Mouse (Mus musculus) megakaryocyte, adult 5-6 weeks (primary cell): ENCODE measurements at regions not wholly inside any gene's neighbourhood (a gene's known extent, or its start where the extent isn't known, plus 50 kb on each side); places are given as distances from the start of the nearest gene placed in this dataset.
A peak's percentile ranks its signal among the peaks of the same experiment; 100 is the strongest.
"Not testable (repeated sequence)": the region's sequence is repeated elsewhere in the genome, so short reads cannot be mapped to it uniquely, and the experiment has no call there.

Source experiments
- ATAC-seq: 2 replicates; pipeline ENCODE4 v1.8.0; 2016; ENCODE audit warnings: mild to moderate bottlenecking, inconsistent platforms; ENCODE audit not compliant: poor library complexity, severe bottlenecking

DNA sequence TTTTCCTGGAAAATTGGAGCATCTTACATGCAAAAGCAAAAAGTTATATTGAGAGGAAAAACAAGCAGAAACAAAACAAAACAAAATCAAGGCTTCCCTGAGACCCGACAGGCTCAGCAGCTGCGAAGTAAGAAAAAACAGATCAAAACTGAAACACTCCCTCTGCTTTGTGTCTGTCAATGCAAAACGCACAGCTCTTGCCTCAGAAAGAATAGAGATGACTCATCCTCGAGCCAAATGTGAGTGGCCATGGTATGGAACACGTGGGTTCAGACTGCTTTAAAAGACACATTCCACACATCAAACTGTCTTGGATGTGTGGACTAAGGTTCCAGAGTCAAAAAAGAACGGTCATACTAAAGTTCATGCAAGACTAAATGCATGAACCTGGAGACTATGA lies 163.3 kb upstream of the Fer start:
- ATAC-seq = no peak

DNA sequence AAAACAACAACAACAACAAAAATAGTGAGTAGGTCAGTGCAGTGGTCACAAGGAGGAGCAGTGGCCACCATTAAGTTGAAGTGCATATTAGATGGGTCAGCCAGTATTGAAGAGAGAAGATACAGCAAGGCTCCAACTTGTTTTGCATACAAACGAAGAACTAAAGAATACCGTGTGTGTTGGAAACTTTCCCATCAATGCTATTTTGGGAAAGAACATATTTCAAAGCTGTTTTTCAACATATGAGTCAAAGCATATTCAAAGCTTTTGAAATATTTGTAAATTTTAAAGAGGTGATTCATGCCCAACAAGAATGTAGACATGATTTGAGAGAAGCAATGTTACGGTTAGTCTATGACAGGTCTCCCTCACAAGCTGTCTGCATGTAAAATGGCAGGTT lies 157.9 kb upstream of the Fer start:
- no peak for ATAC-seq

DNA sequence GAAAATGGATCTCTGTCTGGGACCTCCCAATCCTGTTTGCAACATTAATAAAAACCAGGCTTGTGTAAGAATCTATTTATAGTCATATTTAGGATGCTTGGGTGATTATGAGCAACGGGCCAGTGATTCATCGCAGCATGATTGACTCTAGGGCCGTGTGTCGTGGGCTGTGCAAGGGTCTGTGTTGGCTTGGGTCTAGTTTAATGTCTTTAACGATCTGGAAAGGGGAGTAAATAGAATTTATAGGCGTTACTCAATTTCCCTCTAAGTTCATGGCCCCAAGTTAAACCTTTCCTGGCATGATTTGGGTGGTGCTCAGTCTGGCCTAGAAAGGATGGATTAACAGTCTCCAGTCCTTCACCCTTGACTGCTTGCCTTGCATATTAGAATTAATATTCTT lies 149.9 kb upstream of the Fer start:
- ATAC-seq = no peak

DNA sequence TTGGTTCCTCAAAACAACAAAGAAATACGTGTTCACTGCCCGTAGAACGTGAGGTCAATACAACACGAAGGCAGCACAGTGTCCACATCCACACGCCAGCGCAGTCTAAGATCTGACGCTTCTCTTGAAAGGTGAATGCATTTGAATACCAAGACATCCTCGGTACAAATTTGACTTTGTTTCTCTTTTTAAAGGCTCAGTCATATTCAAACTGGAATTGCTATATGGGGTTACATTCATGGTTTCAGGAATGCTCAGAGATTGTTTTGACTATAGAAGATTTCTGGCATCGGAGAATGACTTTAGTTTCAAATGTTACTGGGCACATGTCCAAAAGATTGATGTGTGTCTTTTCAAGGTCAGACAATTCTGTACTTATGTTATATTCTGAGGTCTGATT lies 147.2 kb upstream of the Fer start:
- no peak for ATAC-seq

DNA sequence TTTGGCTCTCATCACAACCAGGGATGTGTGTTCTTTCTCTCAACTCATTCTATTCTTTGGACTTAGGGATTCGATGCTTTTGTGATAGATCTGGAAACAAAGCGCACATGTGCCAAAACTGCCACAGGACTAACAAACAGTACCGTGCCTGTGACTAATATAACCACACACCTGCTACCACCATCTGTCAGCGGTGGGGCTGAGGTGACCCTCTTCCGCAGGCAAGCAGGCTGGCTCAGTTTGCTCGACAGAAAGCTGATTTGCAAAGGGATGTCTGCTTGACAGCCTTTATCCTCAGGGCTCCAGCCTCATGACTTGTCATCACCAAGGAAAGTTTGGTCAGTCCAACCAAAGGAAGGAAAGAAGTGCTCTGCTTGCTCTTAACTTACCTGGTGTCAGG lies 146.7 kb upstream of the Fer start:
- no peak for ATAC-seq

DNA sequence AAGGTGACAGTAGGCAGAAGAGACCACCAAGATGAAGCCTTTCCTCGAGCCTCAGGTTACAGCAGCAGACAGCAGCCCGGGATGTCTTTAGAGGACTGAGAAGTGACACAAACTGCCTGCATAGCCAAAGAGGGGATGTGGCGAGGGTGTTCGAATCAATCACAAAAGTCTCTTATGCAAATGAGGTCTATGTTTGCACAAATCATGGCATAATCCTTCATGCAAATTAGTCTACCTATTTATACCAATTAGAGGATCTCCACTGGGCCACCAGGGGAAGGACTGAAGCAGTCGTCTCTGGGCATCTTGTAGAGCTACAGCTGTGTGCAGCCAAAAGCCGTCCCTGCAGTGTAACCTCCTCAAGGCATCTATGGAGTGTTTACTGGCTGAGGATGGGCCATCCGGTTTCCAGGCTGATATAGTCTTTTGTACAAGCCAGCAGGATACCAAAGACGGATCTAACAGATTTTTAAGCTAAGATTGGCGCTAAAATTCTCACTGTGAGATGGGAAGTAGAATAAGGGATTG lies 145.7 kb upstream of the Fer start:
- ATAC-seq = no peak

DNA sequence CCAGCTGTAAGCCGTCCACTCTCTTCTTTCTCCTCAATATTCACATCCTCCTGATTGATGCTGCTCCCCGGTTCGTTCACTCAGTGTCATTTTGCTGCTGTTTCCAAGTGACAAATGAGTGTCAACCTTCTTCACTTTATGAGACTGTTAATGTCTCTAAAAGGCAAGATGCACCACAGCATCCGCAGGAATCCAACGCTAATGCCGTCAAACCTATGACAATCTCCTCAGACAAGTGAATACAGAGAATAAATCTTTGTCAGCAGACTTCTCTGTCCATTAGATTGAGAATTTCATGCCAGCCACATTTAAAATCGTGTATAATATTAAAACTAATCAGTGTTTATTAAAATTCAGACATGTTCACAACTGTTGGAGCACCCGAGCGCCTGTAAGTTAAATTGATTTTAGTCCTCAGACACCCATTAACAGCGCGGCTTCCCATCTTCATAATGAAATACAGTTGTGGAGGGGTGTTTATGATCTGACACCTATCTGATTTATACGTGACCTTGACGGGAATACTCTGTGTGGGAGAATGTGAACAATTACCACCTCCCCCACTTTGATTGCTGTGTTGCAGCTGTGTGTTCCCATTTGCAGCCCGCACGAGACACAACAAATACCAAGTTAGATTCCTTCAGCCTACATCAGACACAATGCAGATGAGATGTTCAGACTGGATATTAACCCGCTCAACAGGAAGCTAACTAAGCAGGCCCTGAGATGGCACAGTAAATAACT lies 143.7 kb upstream of the Fer start:
- ATAC-seq = no peak

DNA sequence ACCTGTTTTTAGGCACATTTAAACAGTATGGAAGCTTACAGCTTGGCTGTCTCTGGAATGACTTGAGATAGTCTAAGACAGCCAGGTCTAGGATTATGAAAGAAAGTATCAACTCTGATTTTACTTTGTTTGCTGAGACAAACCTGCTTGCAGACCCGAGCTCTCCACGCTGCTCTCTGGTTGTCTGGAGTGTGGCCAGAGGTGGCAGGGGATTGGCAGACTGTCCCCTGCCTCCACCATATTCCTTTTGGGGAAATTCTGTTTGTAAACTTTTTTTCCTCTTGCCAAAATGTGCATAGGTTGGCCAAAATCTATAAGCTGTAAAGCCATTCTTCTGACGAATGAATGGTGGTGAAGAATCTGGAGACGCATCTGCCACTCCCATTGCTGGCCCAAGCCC lies 143.1 kb upstream of the Fer start:
- no peak for ATAC-seq

DNA sequence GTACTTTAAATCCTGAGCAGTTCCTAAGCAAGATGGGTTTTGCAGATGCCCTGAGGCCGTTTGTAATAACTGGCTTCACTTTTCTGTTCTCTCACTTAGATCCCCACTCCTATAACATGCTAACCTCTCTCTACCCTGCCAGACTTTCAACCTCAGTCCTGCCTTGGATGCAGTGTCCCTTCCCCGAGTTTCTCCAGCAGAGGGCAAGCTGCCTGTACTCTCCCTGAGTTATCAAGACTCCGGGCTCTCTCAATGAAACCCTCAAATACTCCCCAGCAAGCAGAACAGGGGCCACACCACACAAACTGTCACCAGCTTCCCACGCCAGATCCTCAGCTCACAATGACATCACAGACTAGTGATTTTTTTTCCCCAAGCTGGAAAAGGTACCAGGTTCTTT lies 142.0 kb upstream of the Fer start:
- no peak for ATAC-seq

DNA sequence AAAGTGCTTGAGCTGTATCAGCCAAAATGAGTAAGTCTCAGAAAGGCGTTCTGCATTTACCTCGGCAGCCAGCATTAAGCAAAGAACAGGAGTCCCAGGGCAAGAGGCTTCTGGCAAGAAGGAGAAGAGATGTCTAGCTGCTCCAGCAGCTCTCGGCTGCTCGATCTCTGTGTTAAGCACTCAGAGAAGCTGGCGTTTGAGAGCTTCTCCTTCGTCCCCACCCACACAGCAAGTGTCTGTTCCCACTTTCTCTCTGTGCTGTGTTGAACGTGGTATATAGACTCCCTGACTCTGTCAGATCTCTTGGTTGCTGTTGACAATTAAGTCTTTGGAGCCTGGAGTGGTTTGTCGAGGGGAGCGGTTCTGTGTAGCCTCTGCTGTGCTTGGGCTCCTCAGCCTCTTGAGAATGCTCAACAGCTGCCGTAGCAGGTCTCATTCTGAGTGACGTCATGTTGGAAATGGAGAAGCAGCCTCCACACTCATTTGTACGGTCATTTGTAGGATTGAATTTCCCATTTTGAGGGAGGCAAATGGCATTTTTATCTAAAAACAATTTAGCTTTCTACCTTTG lies 140.3 kb upstream of the Fer start:
- no peak for ATAC-seq

DNA sequence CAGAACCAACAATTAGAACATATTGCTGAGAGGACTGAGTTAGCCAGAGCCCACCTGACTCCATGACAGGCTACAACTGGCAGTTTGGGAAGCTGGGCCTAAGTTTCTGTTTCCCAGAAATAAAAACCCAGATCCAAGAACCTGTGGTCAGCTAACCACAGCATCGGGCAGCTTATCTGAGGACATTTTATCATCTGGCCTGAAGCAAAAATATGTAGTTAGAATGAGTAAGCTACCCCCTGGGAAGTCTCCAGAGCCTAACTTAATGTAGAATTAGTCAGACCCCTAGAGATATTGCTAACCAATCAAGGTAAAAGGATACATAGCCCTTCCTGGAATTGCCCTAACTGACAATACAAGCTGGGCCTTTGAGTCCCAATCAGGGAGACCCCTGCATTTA lies 124.7 kb upstream of the Fer start:
- no peak for ATAC-seq

DNA sequence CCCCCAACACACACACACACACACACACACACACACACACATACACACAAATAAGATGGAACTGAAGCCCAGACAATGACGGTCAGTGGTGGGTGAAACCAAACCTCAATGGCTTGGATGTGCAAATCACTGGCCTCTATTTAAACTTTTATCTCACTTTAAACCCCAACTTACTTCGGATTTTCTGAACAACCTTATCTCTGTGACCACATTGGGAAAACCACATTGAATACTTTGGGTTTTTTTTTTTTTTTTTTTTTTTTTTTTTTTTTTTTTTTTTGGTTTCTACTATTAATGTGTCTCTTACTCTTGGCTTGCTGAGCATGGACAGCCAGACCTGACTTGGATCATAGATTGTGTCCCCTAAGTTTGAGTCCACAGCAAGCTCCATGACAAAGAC lies 123.2 kb upstream of the Fer start:
- no peak for ATAC-seq

DNA sequence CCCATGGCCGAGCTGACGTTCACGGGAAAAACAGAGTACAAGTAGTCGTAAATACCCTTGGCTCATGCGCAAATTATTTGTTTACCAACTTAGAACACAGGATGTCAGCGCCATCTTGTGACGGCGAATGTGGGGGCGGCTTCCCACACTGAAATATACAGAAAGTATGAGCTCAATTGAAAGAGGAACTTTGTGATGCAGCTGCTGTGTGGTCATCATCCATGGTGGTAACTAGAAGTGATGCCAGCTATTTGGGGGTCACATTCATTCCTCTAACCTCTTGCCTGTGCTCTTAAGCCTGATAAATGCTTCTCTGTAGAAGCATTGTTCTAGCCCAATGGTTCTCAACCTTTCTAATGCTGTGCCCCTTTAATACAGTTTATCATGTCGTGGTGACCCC lies 113.6 kb upstream of the Fer start:
- ATAC-seq = not testable (repeated sequence)

DNA sequence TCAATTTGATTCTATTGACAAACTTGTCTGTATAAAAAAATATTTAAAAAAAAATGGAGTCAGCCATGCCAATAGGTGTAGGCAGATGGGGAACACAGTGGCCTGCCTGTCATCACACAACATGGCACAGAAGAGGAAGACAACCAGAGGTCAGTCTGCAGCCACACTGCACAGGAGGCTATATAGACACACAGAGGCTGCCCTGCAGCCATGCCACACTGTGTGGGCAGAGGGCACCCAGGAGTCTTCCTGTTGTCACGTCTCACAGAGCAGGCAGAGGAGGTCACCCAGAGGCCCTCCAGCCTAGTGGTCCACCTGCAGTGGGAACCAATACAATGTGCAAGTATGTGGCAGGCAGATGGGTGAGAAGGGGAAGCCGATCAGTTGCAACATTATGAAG lies 108.5 kb upstream of the Fer start:
- no peak for ATAC-seq

DNA sequence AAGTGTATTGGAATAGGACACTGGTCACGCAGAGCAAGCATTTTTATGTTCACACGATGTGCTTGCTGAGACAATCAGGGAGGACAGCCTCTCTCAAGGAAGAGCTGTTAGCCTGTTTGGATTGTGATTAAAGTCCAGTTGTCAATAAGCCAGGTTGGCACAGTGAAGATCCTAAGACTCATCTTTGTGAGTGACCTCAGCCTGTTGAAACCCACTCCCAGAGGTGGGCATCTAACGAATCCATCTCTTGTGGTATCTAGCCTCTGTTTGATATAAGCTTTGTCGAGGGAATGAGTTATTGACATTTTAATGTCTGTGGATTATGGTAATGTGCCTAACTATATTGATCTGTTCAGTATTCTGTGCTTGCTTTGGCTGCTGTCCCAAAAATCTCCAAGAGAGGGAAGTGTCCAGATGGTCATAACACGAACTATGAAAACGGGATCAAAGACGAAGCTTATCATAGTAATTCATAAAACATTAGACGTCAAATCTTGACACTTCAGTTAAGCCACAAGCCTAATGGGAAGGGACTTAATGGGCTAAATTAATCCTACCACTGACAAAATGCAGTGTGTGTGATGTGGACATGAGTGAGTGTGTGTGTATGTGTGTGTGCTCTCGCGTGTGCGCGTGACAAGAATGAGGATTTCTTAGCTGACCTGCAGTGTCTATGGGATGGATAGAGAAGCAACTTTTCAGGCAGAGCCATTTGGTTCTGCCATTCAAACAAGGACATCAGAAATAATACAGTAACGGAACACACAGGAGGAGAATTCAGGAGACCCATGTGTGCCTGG lies 104.8 kb upstream of the Fer start:
- no peak for ATAC-seq

DNA sequence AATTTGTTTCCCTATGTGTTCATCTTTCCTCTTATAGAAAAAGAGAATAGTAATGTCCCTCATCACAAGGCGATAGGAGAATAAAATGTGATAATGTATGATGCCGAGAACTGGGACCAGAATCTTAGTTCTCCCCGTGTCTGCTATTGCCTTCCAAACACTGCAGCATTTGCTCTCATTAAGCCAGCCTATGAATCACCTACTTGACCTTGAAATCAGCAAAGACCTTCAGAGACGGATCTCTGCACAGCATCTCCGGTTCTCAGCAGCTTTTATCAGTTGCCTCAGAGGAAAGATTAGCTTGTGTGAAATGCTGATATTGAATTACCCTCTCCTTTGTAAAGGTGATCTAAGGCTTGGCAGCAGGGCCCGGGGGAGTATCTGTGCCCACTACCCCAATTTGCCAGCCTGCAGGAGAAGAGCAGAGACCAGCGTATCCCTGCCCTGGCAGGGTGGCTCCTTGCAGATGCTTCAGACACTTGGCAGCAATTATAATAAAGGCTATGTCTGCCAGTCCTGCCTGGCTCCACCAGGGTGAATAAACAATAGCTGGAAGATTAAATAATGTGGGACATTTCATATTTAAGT lies 104.0 kb upstream of the Fer start:
- ATAC-seq = no peak

DNA sequence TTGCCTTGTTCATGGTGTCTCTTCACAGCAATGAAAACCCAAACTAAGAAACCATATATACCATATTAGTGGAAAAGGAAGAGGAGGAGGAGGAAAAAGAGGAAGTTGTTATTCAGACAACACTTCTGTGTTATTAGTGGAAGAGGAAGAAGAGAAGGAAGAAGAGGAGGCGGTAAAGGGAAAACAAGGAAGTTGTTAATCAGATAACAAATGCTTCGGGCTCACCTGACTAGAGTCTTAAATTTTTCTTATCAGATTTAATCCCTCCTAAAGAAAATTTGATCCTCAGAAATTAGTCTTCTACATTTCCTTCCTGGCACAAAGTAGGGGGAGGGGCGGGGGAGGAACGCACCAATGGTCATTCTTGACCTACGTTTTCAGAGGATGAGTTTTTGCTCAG lies 101.8 kb upstream of the Fer start:
- no peak for ATAC-seq

DNA sequence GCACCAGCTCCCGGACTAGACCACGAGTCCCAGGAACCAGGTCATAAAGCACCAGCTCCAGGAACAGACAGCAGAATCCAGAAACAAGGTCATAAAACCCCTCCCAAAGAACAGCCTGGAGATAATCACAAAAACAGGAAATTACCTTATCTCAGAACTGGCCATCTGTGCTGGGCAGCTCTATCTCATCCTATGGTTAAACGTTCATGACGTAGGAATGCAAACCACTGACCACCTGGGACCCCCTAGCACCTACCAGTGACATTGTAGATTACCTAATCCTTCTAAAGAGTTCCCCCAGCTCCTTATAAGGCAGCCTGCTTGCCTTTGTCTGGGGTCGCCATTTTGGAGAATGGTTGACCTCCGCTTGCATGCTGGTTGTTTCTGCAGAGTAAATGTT lies 91.8 kb upstream of the Fer start:
- peak; percentile 60 for ATAC-seq

DNA sequence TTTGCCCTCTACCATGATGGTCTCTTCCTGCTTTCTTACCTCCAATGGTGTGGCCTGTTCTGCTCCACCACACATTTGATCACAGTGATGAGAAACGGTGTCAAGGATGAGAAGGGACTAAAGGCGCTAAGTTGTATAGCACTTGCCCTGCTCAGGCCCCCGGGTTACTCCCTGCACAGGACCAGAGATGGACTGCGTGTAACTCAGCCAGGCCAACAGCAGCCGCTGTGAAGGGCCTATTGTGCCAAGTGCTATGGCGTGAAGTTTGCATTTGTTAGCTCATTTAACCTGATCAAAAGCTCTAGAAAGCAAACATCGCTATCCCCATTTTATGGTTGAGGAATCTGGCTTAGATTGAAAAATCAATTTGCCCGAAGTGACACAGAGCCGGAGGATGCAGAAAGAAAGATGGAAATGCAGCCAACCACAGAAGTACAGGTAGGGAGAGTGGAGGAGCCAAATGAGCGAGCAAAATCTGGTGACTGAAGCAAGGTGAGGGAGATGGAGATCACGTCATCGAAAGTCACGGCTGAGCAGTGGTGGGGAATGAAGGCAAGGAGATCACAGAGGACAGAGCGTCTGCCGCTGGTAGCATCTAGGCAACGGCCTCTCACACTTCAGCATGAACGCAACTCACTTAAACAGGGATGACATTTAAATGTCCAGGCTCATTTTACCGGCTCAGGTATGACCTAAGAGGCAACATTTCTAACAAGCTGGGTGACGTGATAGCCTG lies 78.3 kb upstream of the Fer start:
- ATAC-seq = no peak

DNA sequence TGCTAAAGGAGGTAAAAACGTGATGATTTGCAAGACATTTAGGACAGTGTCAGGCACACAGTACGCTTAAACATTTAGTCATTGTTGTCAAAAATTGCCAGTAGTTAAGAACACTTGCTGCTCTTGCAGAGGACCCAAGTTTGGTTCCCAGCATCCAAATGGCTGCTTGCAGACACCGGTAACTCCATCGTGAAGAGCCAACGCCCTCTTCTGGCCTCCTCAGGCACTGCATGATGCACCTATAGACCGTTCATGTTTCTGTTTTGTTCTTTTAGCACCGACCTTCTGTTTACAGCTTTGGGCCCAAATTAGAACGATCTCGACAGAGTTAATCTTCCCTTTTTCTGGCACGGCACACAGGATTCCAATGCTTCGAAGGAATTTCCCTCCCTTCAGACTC lies 76.4 kb upstream of the Fer start:
- ATAC-seq = no peak

DNA sequence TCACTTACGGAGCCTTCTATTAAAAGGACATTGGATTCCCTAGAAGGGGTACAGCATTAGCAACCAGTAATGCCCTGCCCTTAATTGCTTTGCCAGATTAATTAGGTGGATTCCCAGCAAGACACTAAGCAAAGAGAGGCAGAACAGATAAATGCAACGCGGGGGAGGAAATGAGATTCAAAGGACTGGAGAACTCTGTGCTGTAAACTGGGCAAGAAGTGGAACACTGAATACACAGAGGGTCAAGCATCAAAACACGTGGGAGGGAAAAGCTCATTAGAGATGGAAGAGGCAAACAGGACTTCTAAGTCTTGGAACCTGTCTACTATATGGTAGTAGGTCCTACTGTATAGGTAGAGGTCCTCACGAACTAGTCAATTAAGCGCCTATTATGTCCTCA lies 68.5 kb upstream of the Fer start:
- no peak for ATAC-seq
